Mouse (Mus musculus) kidney, adult 2 months (tissue): ENCODE measurements around the gene Hand2.

Experiments
- CTCF ChIP-seq: fragments of 200-500 bp; conservative IDR thresholded peaks from 2 replicates; pipeline ENCODE4 v1.5.1; 2011; ENCODE audit warnings: low read depth, mild to moderate bottlenecking, control low read depth, low read length, moderate library complexity, mixed read lengths; ENCODE audit not compliant: insufficient read depth, insufficient read length
- POLR2A ChIP-seq: fragments of 200-500 bp; IDR thresholded peaks from one replicate; pipeline ENCODE4 v1.6.1; 2011; ENCODE audit warnings: low read depth, low read length, control low read depth

DNA sequence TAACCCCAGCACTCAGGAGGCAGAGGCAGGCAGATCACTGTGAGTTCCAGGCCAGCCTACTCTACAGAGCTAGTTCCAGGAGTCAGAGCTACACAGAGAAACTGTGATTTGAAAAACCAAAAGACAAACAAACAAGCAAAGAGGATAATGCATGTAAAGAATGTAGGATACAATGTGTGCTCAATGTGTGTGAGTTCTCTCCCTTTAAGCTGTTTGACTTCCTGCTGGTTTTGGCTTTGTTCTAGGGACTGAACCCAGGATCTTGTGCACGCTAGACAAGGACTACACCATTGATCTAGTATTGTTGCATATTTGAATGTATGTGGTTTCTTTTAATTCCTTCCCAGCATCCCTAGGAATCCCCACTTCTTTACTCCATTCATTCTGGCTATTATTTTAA lies 14.3 kb upstream of the Hand2 start:
- TF ChIP-seq CTCF (no peak), POLR2A (no peak)
